Mouse (Mus musculus) stomach, postnatal 0 days (tissue): ENCODE measurements around the gene Fam187b. TPM values are rescaled to one million over a fixed set of nuclear protein-coding genes. Genes with fewer than 3 reads are reported as not detected.

Experiments
- ATAC-seq: fragments of 200-750 bp; cut with Nextera tagmentation; 2 replicates; pipeline ENCODE4 v1.8.0; 2017; ENCODE audit not compliant: low FRiP score, low TSS enrichment
- DNase-seq: peaks from one replicate; pipeline ENCODE4 v3.0.0-alpha.2; 2016; ENCODE audit warnings: low spot score
- H3K27ac ChIP-seq: fragments of 300-500 bp; sonication (generic); replicated peaks from 2 replicates; pipeline ENCODE4 v1.5.1; 2014; ENCODE audit warnings: mild to moderate bottlenecking, control low read depth
- H3K27me3 ChIP-seq: fragments of 300-500 bp; sonication (generic); 2 replicates; pipeline ENCODE4 v1.6.1; 2014; ENCODE audit warnings: low read length; ENCODE audit not compliant: control insufficient read depth, insufficient read depth
- H3K36me3 ChIP-seq: fragments of 300-500 bp; sonication (generic); 2 replicates; pipeline ENCODE4 v1.6.1; 2014; ENCODE audit warnings: low read length, mixed read lengths; ENCODE audit not compliant: control insufficient read depth, insufficient read depth
- H3K4me1 ChIP-seq: fragments of 300-500 bp; sonication (generic); replicated peaks from 2 replicates; pipeline ENCODE4 v1.6.1; 2014; ENCODE audit warnings: antibody characterized with exemption; ENCODE audit not compliant: control insufficient read depth, insufficient read depth
- H3K4me2 ChIP-seq: fragments of 300-500 bp; sonication (generic); replicated peaks from 2 replicates; pipeline ENCODE4 v1.6.1; 2014; ENCODE audit warnings: low read depth, mild to moderate bottlenecking, control low read depth, moderate library complexity
- H3K4me3 ChIP-seq: fragments of 300-500 bp; sonication (generic); 2 replicates; pipeline ENCODE4 v1.5.1; 2014; ENCODE audit warnings: low read depth, low read length, control low read depth
- H3K9ac ChIP-seq: fragments of 300-500 bp; sonication (generic); 2 replicates; pipeline ENCODE4 v1.6.1; 2014; ENCODE audit warnings: mild to moderate bottlenecking, low read length, control low read depth, mixed read lengths
- H3K9me3 ChIP-seq: fragments of 300-500 bp; sonication (generic); 2 replicates; pipeline ENCODE4 v1.6.1; 2016; ENCODE audit warnings: low read length; ENCODE audit not compliant: control insufficient read depth
- CTCF ChIP-seq: IDR thresholded peaks from 2 replicates; pipeline ENCODE4 v1.5.1; 2016; ENCODE audit warnings: antibody characterized with exemption, low read depth, mild to moderate bottlenecking, moderate library complexity
- EP300 ChIP-seq: optimal IDR thresholded peaks from 2 replicates; pipeline ENCODE3; 2016; ENCODE audit warnings: antibody characterized with exemption
- WGBS: fragments of 180-500 bp; shearing (Covaris S2); extraction: QIAGEN DNeasy Blood & Tissue Kit; methylation state at CpG from one replicate; pipeline ENCODE4 v1.1.7; 2014; 5-methylcytosine and 5-hydroxymethylcytosine counted together
- polyA plus RNA-seq: library from polyadenylated mRNA; unstranded; fragments of >200 nt; fragmentation: Nextera tagmentation; extraction: Ambion mirVana; gene quantifications from 2 replicates; pipeline ENCODE4 v1.2.1, GENCODE M21; 2015

Fam187b gene
- polyA plus RNA-seq, 1 experiment from 2014 or later = 5.3 TPM

DNA sequence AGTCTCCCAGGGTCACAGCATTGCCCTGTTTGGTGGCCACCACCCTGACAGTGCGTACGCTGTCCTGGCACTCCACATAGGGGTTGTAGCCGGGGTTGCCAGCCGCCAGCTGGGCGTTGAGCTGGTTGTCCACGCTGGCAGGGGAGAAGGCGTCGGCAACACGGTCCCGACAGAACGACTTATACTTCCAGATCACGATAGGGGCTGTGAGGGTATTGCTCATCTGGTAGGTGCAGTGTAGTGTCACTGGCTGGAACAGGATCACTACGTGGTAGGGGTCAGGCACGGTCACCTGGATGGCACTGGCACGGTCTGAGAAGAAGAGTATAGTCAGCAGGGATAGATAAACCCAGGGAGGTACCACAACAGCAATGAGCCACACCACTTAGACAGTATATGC is 1.7 kb upstream of the Fam187b start:
- Histone ChIP-seq H3K27me3 (no peaks in the 10 kb centered on the region), H3K36me3 (no peaks in the 10 kb centered on the region), H3K9me3 (no peaks in the 10 kb centered on the region), H3K4me2 (peak overlapping the region; percentile 50), H3K4me1 (no peaks in the 10 kb centered on the region), H3K27ac (no peak overlapping the region), H3K4me3 (peak overlapping the region; percentile 51; the same call in 1 of the 2 replicates), H3K9ac (peak overlapping the region; percentile 27)
- 76% methylated on average over 15 of the region's 15 CpGs for WGBS
- DNase-seq (no peak), ATAC-seq (no peak)
- no peak for TF ChIP-seq EP300
- TF ChIP-seq CTCF = no peak

DNA sequence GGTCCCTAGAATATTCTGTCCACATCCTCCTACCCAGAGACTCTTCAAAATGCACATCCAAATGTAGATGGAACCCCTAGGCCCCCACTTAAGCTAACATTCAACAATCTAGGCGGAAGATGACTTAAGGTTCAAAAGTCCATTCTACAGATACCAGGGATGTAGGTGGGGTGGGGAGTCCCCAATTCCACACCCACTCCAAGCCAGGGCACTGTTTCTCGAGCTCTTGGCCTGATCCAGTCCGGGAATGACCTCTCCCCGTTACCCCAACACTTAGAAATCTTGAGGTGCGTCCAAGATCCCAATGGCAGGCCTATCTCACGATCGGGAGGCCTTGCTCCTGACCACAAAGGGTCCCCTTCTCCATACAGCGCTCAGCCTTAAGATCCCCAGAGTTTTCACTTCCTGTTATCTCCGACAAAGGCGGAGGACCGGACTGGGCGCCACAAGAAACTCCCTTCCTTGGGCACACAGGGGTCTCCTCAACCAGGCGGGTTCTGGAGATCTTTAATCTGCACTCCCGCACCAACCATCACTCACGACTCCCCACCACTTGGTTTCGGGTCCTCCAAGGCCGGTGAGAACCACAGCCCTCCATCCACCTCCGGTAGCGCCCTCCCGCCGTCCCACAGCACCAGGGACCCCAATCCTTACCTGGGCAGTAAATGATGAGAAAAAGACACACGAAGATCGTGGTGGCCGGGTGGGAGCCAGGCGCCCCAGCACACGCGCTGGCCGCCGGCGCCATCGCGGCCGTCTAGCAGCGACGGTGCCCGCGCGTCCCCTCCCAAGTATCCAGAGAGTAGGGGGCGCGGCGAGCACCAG is 952 bp upstream of the Fam187b start:
- H3K27me3 ChIP-seq = no peaks in the 10 kb centered on the region
- H3K27ac ChIP-seq = peak overlapping the region; percentile 92
- no peak for TF ChIP-seq CTCF
- TF ChIP-seq EP300 = no peak
- H3K4me3 ChIP-seq = peak overlapping the region; percentile 51
- peak overlapping the region; percentile 50 for H3K4me2 ChIP-seq
- H3K4me1 ChIP-seq = no peaks in the 10 kb centered on the region
- H3K36me3 ChIP-seq = no peaks in the 10 kb centered on the region
- ATAC-seq = peak; percentile 6
- H3K9ac ChIP-seq = peak overlapping the region; percentile 71
- peak; percentile 52 for DNase-seq
- no peaks in the 10 kb centered on the region for H3K9me3 ChIP-seq
- WGBS = 7% methylated on average over 41 of the region's 41 CpGs

DNA sequence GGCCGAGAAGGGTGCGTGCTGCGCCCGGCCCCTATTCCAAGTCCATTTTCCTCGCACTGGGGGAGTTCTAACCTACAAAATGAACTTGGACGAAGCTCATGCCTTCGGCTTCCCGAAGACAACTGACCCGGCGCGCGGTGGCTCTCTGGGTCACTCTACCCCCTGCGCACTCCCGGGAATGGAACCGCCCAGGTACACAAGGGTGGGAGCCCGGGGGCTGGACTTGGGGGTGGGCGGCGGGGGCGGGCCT is 414 bp upstream of the Fam187b start, which contains the start of gene Lsr:
Lsr (minus strand) TSS at position 214 of the 250 bp plus-strand sequence.
- ATAC-seq (no peak), DNase-seq (no peak)
- no peaks in the 10 kb centered on the region for H3K36me3 ChIP-seq

DNA sequence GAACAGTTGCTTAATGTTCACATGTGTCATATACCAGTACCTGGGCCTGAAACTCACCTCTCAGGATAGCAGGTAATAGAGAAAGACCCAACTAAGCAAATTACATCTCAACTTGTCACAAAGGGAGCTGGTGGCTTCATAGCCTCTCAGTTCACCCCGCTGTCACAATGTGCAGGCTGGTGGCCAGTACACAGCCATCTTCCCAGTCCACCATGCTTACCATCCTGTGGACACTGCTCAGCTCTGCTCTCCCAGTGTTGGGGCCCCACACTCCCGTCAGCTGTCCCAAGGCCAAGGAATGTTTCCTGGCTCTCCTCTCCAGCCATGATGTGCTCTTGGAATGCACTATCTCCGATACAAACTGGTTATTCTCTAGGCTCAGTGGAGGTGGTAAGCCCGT is 8.1 kb downstream of the Fam187b start:
- TF ChIP-seq CTCF (no peak), EP300 (no peak)
- no peaks in the 10 kb centered on the region for H3K36me3 ChIP-seq
- WGBS = 81% methylated on average over 4 of the region's 4 CpGs
- no peak overlapping the region for H3K27ac ChIP-seq
- H3K9me3 ChIP-seq = no peaks in the 10 kb centered on the region
- DNase-seq (no peak), ATAC-seq (no peak)
- no peaks in the 10 kb centered on the region for H3K4me1 ChIP-seq
- H3K9ac ChIP-seq = no peak overlapping the region
- no peaks in the 10 kb centered on the region for H3K27me3 ChIP-seq
- H3K4me2 ChIP-seq = no peak overlapping the region
- no peak overlapping the region for H3K4me3 ChIP-seq

More for the DNA sequence above, 414 bp upstream of the Fam187b start, which contains the start of gene Lsr:
- Histone ChIP-seq H3K4me3 (peak within 1 kb of the TSS; percentile 51), H3K4me1 (no peaks in the 10 kb centered on the region), H3K9me3 (no peaks in the 10 kb centered on the region), H3K4me2 (peak within 1 kb of the TSS; percentile 50), H3K27me3 (no peaks in the 10 kb centered on the region), H3K27ac (peak within 1 kb of the TSS; percentile 92), H3K9ac (peak within 1 kb of the TSS; percentile 71)
- TF ChIP-seq CTCF (no peak), EP300 (no peak)
- WGBS = 1% methylated on average over 19 of the region's 19 CpGs

DNA sequence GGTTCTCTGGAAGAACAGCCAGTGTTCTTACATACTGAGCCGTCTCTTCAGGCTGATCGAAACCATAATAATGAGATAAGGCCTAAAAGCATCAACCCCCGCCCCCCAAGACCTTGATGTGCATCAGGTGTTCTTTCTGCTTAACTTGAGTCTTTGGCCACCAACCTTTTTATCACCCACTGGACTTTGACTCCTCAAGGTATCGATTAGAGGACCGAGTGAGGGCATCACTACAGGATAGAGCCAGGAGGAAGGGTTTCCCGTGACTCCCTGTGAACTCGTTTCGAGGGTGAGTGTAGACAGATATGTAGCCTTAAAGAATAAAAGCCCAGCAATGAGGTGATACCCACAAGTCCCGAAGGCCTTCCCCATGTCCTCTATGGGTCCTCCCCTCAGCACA is 11.8 kb downstream of the Fam187b start:
- Histone ChIP-seq H3K4me3 (no peak overlapping the region), H3K27me3 (no peaks in the 10 kb centered on the region), H3K27ac (no peak overlapping the region), H3K36me3 (no peaks in the 10 kb centered on the region), H3K9ac (no peak overlapping the region), H3K9me3 (no peaks in the 10 kb centered on the region), H3K4me1 (no peaks in the 10 kb centered on the region), H3K4me2 (no peak overlapping the region)
- DNase-seq = no peak
- WGBS = 86% methylated on average over 9 of the region's 9 CpGs
- TF ChIP-seq EP300 = no peak
- TF ChIP-seq CTCF = no peak
- no peak for ATAC-seq

DNA sequence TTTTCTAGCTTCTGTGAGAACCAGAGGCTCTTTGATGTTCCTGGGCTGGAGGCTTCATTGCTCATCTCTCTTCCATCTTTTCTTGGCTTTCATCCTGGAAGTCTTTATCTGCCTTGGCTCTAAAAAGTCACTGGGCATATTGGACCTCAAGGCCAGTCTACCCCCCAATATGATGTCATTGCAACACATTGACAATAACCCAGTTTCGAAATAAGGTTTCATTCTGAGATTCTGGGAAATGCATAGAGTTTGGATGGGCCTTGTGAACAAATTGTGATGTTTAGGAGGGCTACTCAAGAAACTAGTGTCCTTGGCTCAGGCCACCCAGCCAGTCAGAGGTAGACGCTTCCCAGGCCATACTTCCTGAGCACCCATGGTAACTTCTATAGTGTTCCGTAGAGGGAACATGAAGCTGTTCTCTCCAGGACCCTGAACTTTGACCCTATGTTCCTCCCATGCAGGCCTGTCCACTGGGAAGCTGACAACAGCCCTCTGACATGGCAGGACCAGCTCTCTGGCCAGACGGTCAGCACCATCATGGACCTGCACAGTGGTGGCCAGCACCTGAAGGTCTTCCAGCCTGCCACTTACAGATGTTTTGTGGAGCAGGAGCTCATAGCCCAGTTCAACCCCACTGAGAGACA is 15.1 kb downstream of the Fam187b start:
- Histone ChIP-seq H3K4me2 (no peak overlapping the region), H3K36me3 (no peaks in the 10 kb centered on the region), H3K4me1 (no peaks in the 10 kb centered on the region), H3K27me3 (no peaks in the 10 kb centered on the region), H3K4me3 (no peak overlapping the region), H3K27ac (no peak overlapping the region), H3K9me3 (no peaks in the 10 kb centered on the region), H3K9ac (no peak overlapping the region)
- DNase-seq = no peak
- TF ChIP-seq CTCF = no peak
- TF ChIP-seq EP300 = no peak
- WGBS = 88% methylated on average over 4 of the region's 4 CpGs
- no peak for ATAC-seq
